Mouse (Mus musculus) megakaryocyte, embryonic 14.5 days (primary cell): ENCODE measurements around the gene Grm8.

Experiments
- FLI1 ChIP-seq: IDR thresholded peaks from 2 replicates; pipeline ENCODE4 v1.6.1; 2012; ENCODE audit warnings: low read length, inconsistent platforms, mixed read lengths
- GATA1 ChIP-seq: IDR thresholded peaks from 3 replicates; pipeline ENCODE4 v1.6.1; 2012; ENCODE audit warnings: mixed read lengths, low read length, inconsistent platforms, borderline replicate concordance

DNA sequence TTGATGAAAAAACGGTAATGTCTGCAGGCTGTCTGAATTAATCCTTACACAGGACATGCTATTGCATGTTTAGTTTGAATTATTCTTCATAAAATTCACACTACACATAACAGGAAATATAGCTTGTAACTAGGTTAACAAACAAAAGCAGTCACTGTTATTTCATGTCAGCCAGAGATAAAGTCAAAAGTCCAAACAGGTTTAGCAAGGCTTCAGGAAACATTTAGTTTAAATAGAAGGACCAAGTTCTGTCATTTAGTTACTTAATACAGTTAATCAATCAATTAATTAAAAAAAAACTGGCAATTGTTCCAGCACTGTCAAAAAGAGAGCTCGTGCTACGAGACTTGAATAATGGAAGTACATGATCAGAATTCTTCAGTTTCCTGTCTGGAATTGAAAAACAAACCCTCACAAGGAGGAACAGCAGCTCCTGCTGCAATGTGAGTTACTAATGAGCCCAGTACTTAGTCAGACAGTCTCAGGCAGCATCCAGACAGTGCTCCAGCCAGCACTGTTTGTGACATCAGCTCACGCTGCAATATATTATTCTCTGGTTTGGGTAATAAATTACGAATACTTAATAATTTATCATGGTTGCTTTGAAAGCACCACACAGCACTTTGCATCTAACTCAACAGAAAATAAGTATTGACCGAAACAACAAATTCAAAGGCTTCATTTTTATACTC is 334.0 kb downstream of the Grm8 start:
- TF ChIP-seq FLI1 (no peak), GATA1 (no peak)
